Mouse (Mus musculus) urinary bladder, adult 18-20 months (tissue): Measurements from ENCODE around the gene C9.

Experiments
- DNase-seq, 2 experiments: peaks; one replicate each; pipeline ENCODE4 v3.0.0; 2022; ENCODE audit warnings: low spot score in 2 of 2, mixed read lengths in 2 of 2

Gene C9

DNA sequence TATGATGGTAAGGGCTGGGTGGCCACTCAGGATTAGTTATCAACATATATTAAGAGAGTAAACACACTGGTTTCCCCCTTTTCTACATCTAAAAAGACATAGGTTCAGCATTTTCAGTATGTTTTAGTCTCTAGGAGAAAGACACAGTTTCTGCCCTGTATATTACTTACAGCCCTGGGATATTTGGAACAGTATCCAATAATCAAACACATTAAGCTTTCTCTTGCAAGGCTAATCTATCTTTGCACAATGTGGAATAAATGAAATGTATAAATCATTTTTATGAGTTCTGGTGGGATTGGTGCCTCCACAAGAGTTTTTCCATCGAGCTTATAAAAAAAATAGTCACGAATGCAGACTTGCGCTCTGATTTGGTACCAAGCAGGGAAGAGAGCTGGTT is 24.3 kb downstream of the C9 start:
- no peak for DNase-seq

DNA sequence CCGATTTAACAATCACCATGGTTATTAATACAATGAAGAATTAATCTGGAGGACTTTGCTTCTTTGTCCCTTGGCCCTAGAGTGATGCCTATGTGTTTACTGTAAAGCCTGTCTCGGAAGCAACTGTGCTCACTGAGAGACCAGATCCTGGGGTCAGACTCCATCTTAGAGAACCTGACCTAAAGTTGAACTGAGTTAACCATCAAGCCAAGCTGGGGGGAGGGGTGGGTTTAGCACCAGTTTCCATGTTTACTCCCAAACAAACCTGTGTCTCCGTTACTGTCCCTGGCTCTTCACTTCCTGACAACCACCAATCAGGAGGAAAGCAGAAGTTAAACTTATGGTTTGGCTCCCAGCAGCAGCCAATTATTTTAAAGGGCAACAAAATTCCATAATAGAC is 38.4 kb downstream of the C9 start:
- no peak for DNase-seq

DNA sequence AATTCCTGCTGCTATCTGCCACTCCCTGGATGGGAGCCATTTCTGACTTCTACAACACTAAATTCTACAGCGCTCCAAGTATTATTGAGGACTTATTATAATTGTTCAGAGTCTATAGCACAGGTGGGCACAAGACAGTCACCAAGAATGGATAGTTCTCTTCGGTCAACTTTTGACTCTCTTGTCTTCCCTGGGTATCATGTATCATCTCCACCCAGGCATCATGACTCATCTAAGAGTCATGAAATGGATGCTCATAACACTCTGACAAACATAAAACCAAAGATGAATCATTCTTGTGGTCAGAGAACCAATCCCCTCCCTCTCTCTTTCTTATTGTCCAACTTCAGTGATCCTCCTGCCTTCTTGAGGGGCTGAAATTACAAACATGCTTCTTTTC is 47.3 kb downstream of the C9 start:
- DNase-seq, result no peak

DNA sequence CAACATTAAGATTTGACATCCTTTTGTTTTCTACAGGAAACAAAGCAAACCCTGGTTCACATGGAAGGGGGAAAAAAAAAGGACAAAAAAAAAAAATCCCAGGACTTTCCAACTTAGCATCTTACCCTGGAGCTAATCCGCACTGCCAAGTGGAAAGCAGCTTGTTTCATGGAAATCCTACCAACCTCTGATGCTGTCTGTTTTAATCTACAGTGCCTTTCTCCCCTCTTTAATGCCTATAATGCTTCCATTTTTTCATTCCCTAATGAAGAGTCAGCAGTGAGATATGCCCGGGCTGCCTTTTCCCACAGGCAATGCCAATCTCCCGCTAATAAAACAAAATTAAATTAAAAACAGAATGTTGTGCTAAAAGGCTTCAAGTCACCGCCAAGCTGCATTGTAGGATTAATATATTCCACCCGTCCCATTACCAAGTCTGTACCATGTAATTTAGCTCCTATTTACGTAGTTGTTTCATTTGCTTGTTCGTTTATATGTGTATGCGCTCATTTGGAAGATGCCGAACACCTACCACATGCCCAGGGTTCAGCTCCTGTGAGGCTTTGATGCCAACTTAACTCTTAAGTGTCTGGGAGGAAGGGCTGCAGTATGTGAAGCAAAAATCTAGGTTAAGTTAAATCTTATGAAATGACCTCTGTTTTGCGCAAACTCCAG is 53.4 kb downstream of the C9 start:
- DNase-seq, result no peak

DNA sequence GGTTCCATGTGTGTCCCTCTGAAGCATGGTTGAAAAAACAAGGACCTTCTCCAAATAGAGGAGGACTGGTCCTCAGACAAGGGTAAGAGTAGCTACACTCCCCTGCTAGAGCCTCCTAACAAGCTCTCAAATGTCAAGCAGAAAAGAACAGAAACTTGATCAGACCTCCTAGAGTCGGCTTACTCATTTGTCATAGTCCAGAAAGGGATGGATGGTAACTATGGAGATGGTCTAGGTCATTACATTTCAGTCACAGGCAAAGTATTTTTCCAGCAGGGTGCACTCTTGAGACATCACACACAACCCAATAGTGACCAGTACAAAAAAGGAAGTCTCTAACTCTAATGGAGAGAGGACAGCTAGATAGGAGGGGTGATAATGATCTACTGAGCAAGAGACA is 55.7 kb downstream of the C9 start:
- DNase-seq, result no peak

DNA sequence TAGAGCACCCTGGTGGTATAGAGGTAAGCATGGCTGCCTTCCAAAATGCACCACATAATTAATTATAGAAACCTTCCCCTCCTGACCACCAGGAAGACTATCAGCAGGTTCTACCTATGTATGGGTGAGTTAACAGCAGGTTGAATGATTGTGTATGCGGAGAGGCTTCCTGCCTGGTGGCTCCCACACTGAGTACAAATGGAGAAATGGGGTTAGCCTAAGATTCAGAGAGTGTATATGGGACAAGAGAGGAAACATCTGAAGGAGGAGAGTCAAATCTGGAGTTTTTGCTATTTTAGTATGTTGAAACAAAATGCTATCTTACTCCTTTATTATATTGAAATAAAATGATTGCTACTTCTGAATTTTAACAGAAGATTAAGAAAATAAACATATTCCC is 72.4 kb downstream of the C9 start:
- DNase-seq, result no peak

DNA sequence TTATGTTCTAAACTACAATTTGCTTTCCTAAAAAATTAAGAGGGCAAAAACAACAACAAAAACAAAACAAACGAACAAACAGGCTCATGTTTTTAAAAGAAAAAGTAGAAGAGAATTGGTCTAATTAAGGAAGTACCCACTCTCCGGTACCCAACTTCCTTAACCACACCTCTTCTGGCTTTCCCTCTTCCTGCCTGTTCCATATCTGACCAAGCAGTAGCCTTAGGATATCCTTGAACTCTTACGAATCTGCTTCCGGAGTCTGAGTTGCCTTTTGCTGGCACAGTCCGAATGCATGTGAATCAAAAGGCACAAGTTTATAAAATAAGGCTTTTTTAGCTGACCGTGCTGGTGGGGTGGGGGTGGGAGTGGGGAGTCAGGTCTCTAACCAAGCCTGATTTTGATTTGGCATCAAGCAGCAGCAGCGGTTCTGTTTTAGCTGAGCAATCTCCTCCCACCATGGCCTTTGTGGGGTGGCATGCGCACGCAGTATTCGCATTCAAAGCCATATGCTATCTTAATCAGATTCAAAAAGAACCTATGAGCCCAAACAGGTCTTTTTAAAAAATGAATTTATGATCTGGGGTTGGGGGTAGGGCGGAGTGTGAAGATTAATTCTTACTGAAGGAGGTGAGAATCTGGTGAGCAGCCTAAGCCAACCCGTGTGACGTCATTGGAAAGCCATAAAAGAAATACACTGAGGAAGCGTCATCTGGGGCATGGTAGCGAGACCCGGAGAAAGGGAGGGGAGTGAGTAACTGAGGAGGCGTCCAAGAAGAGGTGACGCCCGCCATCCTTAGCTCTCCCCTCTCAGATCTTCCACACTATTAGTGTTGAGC is 74.5 kb downstream of the C9 start:
- DNase-seq, result no peak

DNA sequence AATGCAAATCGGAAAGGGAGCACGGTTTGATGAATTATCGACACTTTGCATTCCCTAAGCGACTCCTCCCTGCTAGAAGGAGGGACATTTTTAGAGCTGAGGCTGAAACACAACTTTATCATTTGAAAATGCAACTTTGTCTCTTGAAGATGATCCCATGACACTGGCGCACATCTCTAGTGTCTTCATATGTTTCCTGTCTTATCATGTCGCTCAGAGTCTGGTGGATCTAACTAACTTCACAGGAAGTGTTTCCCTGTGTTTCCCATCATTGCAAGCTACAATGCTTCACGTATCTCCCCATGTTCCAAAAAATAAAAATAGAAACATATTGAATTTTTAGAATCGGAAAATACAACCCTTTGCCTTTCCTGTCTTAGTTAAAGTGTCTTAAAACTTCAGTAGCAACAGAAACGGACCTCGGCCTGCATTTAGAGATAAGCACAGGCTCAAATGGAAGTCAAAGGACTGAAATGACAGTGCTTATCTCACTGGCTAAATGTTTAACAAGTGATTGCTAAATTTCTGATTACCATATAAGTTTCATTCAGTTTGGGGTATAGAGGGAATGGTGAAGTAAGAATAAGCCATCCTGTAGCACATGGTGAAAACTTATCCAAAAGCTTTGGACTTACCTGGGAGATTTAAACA is 75.5 kb downstream of the C9 start:
- DNase-seq, result no peak

DNA sequence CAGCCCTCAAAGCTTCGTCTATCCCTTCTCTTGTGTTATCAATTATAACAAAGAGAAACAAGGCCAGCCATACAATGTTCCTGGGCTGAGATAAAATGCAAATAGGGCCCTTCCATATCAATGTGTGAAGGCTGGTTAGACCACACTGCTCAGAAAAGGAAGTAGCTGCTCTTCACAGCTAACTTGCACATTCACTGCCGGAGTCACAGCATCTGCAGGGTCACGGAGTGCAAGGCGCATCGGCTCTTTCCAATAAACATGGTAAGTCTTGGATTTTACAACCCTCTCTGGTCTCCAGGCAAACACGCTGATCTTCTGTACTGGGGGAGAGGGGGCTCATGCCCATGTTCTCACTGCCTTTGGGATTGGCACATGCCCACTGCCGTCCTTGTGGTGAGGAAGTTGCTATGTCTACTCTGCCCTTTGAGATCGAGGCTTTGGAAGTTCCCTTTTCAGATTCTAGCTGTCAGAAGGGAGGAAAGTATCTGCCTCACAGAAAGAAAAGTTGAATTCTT is 77.6 kb downstream of the C9 start, which contains the start of gene Fyb:
Fyb (plus strand) TSS at position 201 of the 515 bp plus-strand sequence.
- DNase-seq, result no peak

DNA sequence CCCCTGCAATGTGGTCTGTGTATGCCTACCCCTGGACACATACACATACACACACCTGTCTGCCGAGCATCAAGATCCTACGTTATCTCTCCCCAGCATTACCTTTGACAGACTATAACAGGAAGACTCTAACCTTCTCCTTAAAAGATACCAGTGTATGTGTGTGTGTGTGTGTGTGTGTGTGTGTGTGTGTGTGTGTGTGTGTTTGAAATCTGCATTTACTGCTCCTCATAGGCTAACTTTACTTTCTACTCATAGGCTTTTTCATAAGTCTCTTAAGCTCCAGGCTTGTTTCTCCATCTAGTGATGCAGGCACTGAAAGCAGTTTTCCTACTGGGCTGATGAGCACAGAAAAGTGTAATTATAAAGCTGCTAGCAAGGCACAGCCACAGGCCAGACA is 79.7 kb downstream of the C9 start:
- DNase-seq, result no peak

DNA sequence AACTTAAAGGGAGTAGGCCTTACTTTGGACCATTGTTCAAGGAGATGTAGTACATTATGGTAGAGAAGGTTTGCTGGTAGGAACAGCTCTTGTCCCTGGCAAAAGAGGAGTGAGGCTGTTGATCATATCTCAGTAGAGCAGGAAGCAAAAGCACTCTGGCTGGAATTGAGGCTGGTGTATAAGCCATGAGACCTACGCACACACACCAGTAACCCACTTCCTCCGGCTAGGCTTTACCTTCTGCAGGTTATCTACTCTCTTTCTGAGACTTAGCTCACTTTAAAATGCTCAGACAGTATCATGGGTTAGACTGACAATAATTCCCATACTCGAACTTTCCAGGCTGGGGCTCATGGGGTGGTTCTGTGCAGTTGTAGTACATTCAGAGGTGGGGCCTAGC is 80.3 kb downstream of the C9 start:
- no peak for DNase-seq

DNA sequence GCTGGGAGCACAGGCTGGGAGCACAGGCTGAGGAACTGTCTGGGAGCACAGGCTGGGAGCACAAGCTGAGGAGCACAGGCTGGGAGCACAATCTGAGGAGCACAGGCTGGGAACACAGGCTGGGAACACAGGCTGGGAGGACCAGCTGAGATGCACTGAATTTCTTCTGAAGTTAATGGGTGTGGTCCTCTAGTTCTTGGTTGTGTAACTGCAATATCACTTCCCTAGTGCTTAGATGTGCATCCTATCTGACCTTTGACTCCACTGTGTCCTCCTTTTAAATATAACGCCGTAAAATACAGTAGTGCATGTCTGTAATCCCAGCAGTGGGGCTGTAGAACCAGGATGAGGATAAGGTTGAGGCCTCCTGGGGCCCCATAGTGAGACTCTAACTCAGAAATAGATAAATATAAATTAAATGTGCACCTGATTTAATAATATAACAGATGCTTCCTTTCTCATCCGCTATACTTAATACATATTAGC is 88.8 kb downstream of the C9 start:
- no peak for DNase-seq

DNA sequence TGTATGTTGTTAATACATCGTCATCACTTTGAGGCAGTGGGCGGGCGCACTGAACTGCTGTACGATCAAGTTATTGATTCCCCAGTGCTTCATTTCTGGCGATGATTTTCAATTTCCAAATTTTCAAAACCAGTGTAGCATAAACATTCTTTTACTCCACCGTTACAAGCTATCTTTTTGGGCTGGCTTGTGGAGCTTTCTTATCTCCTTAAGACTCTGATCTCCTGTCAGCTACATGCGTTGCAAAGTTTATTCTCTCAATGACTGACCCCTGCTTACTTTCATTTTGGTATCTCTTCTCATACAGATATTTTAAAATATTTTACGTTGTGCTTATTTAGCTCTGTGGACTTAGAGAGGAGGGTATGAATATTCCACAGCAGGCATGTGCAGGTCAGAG is 89.5 kb downstream of the C9 start:
- no peak for DNase-seq

DNA sequence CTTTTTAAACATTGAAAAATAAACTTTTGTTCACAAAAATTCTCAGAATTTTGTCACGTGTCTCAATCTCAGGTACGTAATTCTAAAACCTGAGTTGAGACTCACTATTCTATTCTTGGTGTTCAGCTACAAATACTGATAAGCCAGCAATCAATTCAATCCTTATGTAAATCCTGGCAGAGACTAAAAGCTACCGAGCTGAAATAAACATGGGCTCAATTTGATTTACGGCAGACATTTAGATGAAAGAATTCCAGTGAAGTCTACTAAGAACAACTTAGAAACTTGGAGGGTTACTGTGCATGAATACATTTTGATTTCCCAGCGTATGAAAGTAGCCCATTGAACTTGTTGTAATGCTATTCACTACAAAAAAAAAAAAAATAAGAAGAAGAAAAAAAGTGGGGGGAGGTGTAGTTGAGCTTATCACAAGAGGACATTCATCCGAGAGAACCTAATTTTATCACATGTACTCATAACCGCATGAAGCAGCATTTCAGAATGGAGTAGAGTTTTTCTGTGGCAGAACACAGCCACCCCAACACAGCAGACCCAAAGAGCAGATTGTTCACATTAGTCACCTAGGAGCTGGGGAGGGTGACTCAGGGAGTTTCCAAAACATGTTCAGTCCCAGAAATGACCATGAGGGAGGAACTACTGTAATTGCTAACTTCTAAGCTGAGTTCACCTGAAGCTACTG is 94.7 kb downstream of the C9 start:
- no peak for DNase-seq
